Mouse (Mus musculus) retina, postnatal 7 days (tissue): ENCODE data around the gene Sox6.
"Not testable (repeated sequence)": the region's sequence is repeated elsewhere in the genome, so short reads cannot be mapped to it uniquely, and the experiment has no call there.

ENCODE experiments used
- DNase-seq: peaks from one replicate; pipeline ENCODE4 v3.0.0-alpha.2; 2012; ENCODE audit warnings: low read depth, low spot score

The Sox6 gene

GRCm38 (mm10) chr7:116038511-116038910 lies at the start of gene Sox6:
TSS of gene Sox6 (minus strand) at chr7:116038796.
- DNase-seq = no peak

GRCm38 (mm10) chr7:116084366-116084765 lies 45.8 kb upstream of the Sox6 start, which contains the start of gene Gm4353:
TSS of gene Gm4353 (minus strand) at chr7:116084635.
- DNase-seq = not testable (repeated sequence)

GRCm38 (mm10) chr7:116060739-116061138 lies 22.1 kb upstream of the Sox6 start:
- DNase-seq = no peak

GRCm38 (mm10) chr7:116040470-116041019 lies 1.9 kb upstream of the Sox6 start:
- no peak for DNase-seq

DNA sequence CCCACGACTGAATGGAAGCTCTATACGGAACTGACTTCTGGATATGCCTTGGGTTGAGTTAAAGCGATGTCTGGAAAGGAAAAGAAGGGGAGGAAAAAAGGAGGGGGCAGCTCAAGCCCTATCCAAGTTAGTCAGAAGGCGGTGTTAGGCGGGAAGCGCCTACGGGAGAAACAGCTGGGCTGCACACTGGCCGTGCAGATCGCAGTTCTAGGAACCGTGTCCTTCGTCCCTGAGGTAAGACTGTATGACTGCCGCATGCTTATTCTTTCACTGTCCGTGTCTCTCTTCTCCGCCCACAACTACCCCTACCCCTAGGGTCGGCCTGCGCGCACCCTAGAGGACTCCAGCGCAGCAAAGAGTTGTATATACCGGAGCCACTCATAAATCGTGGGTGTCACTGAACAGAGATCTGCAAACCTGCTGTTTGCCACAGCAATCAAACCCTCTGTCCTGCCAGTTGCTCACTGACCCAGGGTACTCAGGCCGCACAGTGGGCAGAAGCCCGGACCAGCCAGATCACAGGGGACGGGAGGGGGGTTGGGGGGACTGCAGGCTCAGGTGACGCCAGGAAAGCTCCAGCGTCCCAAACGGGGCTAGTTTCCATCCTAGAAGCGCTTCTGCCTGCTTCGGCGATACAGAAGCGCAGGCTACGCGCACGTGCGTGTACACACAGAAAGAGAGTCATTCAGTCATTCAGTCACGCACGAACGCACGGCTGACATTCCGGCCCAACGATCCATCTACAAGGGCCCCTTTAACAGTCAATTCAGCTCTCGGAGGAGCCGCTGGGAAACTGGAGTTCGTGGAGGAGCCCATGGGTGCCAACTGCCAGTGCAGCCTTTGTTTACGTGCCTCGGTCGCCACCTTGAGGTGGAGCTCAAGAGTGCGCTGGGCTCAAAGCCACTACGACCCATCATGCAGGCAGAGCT lies 1.2 kb upstream of the Sox6 start:
- DNase-seq = peak; percentile 73

- no peak for DNase-seq
These were observed 571 bp upstream of the Sox6 start, which contains the start of gene 1110004F10Rik for GRCm38 (mm10) chr7:116039196-116039537. TSS of gene 1110004F10Rik (plus strand) at chr7:116039397.

GRCm38 (mm10) chr7:116038024-116038423 lies 572 bp downstream of the Sox6 start:
- no peak for DNase-seq

DNA sequence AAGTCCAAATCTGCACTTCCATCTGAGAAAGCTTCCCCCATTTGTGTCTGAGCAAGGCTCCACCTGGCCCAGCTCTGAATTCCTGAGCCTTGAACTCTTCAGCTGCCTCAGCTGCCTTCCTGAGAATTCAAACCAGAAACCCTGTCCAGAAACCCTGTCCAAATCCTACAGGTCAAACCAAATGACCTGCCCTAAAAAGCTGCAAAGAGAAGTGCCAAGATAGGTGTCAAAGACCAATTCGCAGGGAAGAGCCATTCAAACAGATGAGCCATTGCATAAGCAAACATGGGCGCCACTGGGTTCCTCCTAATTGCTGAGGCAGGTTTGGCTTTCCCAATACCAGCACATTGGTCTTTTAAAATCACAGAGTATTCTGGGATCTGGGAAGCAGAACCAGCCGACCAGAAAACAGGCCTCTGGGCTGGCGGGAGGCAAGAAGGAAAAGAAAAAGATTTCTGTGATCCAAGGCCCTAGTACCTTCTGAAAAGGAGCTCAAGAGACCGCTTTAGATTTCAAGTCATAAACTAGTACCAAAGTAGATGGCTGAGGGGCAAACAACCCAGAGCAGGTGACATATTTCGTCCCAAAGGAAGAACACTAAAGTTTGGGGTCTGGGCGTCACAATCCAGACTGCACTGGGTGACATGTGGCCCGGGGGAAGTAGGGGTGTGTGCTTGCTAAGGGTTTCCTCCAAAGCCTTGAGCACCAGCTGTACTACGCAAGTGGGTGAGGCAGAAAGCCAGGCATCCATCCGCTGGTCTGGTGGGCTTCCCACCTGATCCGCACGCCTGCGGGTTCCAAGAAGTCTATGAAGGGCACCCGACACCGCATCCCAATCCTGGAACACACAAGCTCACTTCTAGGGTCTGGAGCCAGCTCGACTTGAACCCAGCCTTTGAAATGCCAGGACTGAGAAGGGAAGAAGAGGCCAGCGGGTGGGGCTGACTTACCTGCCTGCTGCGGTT lies 1.7 kb downstream of the Sox6 start:
- no peak for DNase-seq

DNA sequence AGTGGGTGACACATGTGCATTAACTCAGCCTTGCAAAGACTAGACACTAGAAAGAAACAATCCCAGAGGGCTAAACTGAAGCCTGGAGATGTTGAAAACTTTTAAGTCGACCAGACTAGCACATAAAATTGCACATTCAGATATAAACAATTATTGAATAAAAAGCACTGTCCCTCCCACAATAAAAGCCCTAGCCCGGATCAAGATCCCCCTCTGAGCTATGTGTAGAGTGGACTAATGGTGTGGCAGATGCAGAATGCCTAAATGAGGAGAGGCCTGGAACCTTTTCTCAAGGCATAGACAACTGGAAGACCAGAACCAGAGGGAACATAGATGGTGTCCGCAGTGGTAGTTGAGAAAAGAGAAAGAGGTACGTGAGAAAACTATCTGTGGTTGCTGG lies 3.1 kb downstream of the Sox6 start:
- no peak for DNase-seq

DNA sequence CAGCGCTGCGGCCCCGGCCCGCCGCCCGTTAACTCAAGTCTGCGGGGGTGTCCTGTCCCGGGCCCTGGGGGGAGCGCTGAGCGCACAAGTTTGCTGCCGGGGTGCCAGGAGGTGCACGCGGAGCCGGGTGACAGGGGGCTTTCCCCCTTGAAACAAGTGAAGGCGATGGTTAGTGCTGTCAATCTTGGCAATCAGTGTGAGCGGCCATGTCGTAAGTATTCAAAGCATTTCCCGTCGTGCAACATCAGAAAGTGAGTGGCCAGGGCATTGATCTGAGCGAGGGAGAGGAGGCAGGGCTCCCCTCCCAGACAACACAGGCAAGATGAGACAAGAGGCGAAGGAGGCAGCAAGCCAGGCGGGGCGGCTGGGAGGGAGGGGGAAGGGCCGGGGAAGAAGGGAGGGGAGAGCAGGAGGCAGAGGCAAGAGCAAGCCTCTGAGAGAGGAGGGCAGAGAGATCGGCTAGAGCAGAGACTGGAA lies 4.3 kb downstream of the Sox6 start:
- no peak for DNase-seq

DNA sequence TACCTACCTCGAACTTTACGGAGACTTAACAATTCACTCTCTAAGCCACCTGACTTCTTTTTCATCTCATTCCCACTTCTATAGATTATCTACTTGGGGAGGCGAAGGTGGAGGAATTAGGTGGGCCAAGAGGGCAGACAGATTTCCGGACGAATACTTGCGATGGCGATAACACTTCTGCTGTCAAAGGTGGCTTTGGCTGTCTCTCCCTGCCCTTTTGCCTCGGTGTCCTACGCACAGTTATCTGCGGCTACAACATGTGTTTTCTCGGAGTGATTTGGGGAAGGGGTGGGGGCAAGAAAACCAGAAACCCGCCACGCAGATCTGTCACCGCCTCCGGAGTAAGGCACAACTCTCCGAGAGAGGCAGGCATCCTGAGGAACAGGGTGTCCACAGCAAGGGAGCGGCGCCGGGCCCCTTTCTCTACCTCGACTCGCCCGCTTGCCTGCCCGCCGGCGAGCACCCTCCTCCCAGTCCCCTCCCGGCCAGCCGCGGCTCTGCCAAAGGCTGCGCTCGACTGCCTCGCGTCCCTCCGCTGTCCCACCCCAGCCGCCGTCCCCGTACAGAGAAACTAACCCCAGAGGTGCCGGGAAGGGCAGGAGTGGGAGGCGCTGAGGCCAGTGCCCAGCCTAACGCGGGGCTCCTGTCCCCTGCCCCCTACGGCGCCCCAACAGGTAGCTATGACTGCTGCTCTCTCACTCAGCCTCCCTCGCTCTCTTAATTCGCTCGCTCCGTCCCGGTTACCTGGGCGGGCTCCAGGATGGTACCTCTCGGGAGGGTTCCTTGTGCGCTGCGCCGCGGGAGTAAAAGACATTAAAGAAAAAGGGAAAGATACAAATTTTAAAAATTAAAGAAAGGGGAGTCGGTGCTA lies 5.0 kb downstream of the Sox6 start:
- DNase-seq = no peak

DNA sequence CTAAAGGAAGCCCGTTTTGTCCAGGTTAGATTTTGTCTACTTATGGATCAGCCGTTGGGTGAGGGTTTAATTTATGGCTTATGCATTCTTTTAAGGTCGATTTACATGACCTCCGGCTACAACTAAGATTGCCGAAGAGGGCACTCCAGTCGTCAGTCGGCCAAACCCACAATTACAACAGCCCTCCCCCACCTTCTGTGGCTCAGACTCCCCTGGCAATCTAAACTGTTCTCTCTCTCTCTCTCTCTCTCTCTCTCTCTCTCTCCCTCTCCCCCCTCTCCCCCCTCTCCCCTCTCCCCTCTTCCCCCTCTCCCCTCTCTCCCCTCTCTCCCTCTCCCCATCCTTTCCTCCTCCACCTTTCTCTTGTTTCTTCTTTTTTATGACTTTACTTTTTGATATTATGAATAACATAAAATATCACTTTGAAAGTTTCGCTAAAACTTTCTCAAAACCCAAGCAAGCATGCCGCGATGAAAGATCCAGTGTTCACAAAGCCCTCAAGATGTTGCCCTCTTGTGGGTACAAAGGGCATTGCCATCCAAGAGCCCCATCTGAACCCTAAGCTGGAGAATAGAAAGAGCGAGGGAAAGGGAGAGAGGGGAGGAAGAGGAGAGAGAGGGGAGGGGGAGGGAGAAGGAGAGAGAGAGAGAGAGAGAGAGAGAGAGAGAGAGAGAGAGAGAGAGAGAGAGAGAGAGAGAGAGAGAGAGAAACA lies 5.8 kb downstream of the Sox6 start:
- DNase-seq = peak; percentile 68

DNA sequence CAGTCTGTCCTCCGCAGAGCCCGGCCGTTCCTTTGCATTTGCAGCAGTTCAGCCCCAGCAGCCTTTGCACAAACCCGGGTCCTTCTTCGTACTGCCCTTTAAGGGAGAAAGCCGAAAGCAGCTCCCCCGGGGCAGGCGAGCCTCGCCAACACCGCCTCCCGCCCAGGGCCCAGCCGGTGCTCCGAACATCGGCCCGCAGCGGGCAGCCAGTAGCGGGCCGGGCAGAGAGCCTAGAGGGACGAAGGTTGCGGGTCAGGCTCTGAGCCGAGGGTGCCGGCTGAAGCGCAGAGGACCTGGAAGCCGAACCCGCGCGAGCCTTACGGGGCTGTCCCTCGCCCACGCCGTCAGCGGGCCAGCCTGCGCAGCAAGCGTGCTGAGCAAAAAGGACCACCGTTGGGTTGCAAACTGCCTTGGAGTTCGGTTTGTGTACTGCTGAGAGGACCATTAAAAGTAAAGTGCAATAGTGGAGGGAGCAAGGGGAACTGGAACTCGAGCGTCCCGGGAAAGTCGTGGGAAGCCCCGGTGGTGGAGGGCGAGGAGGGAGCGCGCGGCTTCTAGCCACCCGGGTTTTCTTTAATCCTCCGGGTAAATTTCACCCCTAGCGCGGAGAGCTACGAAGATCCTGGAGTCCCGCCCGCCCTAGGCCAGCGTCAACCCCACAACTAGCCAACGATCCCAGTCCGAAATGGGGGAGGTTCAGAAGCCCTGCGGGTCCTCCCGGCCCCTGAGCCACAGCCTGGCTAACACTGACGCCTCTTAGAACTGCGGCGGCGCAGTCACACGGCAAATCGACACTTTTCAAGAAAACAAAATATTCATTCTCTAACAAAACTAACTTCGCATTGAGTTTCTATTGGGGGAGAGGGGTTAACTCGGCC lies 6.6 kb downstream of the Sox6 start:
- no peak for DNase-seq

DNA sequence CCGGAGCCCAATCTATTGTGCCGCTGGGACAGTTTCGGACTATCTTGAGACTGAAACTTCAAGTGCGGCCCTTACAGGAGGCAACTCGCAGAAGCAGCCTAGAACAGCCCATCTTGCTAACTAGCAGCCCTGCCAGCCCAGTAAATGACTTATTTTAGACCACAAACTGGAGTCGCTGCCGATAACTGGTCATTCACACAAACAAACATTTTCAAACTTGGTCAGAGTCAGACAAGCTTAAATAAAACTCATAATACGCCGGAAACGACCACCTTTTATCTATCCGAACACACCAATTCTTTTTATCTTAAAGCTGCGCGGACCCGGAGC lies 7.2 kb downstream of the Sox6 start:
- no peak for DNase-seq

DNA sequence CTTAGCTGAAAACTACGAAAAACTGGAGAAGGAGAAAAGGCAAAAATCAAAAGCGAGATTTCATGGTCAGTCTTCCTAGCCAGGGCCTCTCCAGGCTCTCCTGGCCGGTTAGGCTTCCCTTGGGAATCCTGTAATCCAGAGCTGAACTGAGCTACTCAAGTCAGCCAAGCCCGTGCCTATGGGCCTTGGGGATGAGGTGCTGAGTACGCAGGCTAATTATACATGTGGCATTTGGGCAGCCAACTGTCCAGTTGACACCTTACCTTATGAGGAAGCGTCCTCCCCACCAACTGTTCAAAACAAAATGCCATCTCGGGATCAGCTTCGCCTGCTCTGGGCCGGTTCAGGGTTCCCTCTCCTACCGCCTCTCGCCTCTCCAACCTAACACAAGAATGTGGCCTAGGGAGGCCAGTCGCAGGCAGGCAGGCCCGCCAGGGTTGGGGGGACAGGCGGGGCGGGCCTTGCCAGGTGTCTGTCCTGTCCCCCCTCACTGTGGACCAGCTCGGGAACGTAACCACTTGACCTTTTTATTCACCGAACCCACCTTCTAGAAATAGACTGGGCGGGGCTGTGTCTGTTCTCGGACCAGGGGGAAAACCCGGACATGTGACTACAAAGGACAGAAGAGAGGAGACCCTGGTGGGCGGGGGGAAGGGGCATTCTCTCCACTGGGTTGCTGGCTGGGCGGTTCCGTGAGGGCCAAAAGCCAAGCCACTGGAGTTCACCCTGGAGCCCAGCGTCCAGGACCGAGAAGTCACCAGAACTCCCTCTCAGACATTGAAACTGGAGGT lies 7.8 kb downstream of the Sox6 start:
- no peak for DNase-seq

GRCm38 (mm10) chr7:116029991-116030390 lies 8.6 kb downstream of the Sox6 start:
- DNase-seq = no peak

- no peak for DNase-seq
These were observed 35.9 kb downstream of the Sox6 start for GRCm38 (mm10) chr7:116002726-116003125.

GRCm38 (mm10) chr7:115988109-115988779 lies 50.4 kb downstream of the Sox6 start:
- no peak for DNase-seq
